Mouse (Mus musculus): ENCODE measurements around the gene Fndc8. TPM values are rescaled to one million over a fixed set of nuclear protein-coding genes. Genes with fewer than 3 reads are reported as not detected.

The Fndc8 gene
- polyA plus RNA-seq, 1 experiment, result 0.04 TPM

DNA sequence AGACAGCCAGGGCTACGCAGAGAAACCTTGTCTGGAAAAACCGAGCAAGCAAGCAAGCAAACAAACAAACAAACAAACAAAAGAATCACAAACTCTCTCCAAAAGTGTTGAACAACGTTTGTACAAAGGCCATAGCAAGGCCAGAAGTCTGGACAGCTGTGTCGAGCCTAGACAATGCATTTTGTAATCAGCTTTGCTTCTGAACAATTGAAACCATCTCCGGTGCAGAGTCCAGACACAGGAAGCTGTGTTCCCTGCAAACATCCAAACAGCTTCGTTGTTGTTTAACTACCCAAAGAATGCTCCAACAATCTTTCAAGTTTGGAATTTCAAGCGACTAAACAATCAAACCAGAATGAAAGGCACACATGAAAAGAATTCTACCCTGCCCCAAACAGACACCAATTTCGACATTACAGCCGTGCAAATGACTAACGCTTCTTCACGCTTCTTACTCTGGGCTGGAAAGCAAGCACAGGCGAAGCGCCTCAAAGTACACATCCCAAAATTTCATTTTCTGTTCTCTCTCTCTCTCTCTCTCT lies 34.5 kb upstream of the Fndc8 start:
- TF ChIP-seq POLR2AphosphoS2 (IDR thresholded peaks at IDR 0.05; ENCODE audit: insufficient read length, low read depth) (no peak), E2F4 (IDR thresholded peaks at IDR 0.05; ENCODE audit: insufficient read depth) (no peak), TCF3 (IDR thresholded peaks at IDR 0.05; ENCODE audit: insufficient read length, low read depth) (no peak), SRF (IDR thresholded peaks at IDR 0.05; ENCODE audit: control insufficient read depth, insufficient read length, low read depth) (no peak), TCF12 (IDR thresholded peaks at IDR 0.05; ENCODE audit: insufficient read depth, poor library complexity, severe bottlenecking) (no peak)
- no peak overlapping the region for H3ac ChIP-seq (ENCODE audit: control insufficient read depth, insufficient read length)
- no peaks in the 10 kb centered on the region for H3K79me2 ChIP-seq (ENCODE audit: control insufficient read depth, insufficient read depth)
- H3K36me3 ChIP-seq (ENCODE audit: control insufficient read depth, insufficient read depth), result no peaks in the 10 kb centered on the region
- H3K27me3 ChIP-seq (ENCODE audit: control insufficient read depth, insufficient read depth, insufficient read length), result no peaks in the 10 kb centered on the region
- no peak overlapping the region for H3K4me2 ChIP-seq (ENCODE audit: low read depth)
- no peak overlapping the region for H3K4me3 ChIP-seq

DNA sequence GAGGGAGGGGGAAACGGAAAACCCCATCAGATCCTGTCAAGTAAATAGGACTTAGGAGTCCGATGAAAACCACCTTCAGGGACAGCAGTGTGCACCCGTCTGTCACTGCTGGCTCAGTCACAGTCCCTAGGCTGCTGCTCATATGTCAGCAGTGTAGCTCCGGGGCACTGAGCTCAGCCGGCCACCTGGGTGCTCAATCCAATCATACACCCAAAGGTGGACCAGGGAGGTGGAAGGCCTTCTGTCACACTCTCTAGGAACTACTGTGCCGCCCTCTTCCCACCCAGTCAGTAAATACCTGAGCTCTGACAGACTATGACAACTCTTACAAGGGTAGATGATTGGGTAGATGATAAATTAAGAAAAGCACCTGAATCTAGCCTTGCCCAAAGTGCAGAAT lies 31.2 kb upstream of the Fndc8 start:
- Histone ChIP-seq H3K27me3 (ENCODE audit: control insufficient read depth, insufficient read depth, insufficient read length) (no peaks in the 10 kb centered on the region), H3K4me2 (ENCODE audit: low read depth) (no peak overlapping the region), H3K79me2 (ENCODE audit: control insufficient read depth, insufficient read depth) (no peaks in the 10 kb centered on the region), H3K4me3 (no peak overlapping the region), H3ac (ENCODE audit: control insufficient read depth, insufficient read length) (no peak overlapping the region), H3K36me3 (ENCODE audit: control insufficient read depth, insufficient read depth) (no peaks in the 10 kb centered on the region)
- TF ChIP-seq MYOG (IDR thresholded peaks at IDR 0.05; ENCODE audit: control insufficient read depth in 1 of 3, insufficient read depth in 1 of 3, insufficient read length in 2 of 3, low read depth in 2 of 3) (no peak), POLR2AphosphoS2 (IDR thresholded peaks at IDR 0.05; ENCODE audit: insufficient read length, low read depth) (no peak), TCF3 (IDR thresholded peaks at IDR 0.05; ENCODE audit: insufficient read length, low read depth) (no peak), USF1 (IDR thresholded peaks at IDR 0.05; ENCODE audit: low read depth) (no peak), SRF (IDR thresholded peaks at IDR 0.05; ENCODE audit: control insufficient read depth, insufficient read length, low read depth) (no peak), CEBPB (IDR thresholded peaks at IDR 0.05; ENCODE audit: insufficient read depth, poor library complexity, severe bottlenecking) (no peak), POLR2A (IDR thresholded peaks at IDR 0.05; ENCODE audit: insufficient read length, low read depth) (no peak), REST (IDR thresholded peaks at IDR 0.05; ENCODE audit: insufficient read depth, insufficient read length) (no peak)

DNA sequence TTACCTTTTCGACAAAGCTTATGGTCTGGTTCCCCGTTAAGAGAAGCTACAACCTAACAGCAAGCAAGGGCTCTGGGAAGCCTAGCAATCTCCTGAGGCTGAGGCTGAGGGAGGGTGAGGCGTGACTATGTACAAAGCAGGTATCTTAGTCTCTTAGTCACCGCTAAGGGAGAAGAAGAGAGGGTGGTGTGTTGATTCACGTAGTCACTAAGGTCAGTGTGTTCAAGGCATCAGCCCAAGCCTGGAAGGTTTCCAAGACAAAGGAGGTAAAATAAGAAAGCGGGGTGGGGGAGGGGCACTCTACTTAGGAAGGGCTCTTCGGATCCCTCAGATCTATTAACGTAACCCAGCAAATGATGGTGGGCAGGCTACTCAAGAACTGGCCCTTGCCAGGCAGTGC lies 30.4 kb upstream of the Fndc8 start:
- Histone ChIP-seq H3K4me3 (no peak overlapping the region), H3ac (ENCODE audit: control insufficient read depth, insufficient read length) (no peak overlapping the region), H3K27me3 (ENCODE audit: control insufficient read depth, insufficient read depth, insufficient read length) (no peaks in the 10 kb centered on the region), H3K4me2 (ENCODE audit: low read depth) (no peak overlapping the region), H3K36me3 (ENCODE audit: control insufficient read depth, insufficient read depth) (no peaks in the 10 kb centered on the region), H3K79me2 (ENCODE audit: control insufficient read depth, insufficient read depth) (no peaks in the 10 kb centered on the region)
- TF ChIP-seq REST (IDR thresholded peaks at IDR 0.05; ENCODE audit: insufficient read depth, insufficient read length), result no peak
- TF ChIP-seq MYOD1 (IDR thresholded peaks at IDR 0.05; ENCODE audit: control insufficient read depth in 1 of 3, insufficient read length in 2 of 3, low read depth in 2 of 3), result no peak
- TF ChIP-seq POLR2A (IDR thresholded peaks at IDR 0.05; ENCODE audit: insufficient read length, low read depth), result no peak
- TF ChIP-seq TCF12 (IDR thresholded peaks at IDR 0.05; ENCODE audit: insufficient read depth, poor library complexity, severe bottlenecking), result no peak
- TF ChIP-seq E2F4 (IDR thresholded peaks at IDR 0.05; ENCODE audit: insufficient read depth), result no peak
- TF ChIP-seq MYOG (IDR thresholded peaks at IDR 0.05; ENCODE audit: control insufficient read depth in 1 of 3, insufficient read depth in 1 of 3, insufficient read length in 2 of 3, low read depth in 2 of 3), result no peak
- no peak for TF ChIP-seq CEBPB (IDR thresholded peaks at IDR 0.05; ENCODE audit: insufficient read depth, poor library complexity, severe bottlenecking)
- TF ChIP-seq POLR2AphosphoS2 (IDR thresholded peaks at IDR 0.05; ENCODE audit: insufficient read length, low read depth), result no peak
- no peak for TF ChIP-seq TCF3 (IDR thresholded peaks at IDR 0.05; ENCODE audit: insufficient read length, low read depth)
- TF ChIP-seq USF1 (IDR thresholded peaks at IDR 0.05; ENCODE audit: low read depth), result no peak
- TF ChIP-seq MAX (IDR thresholded peaks at IDR 0.05; ENCODE audit: low read depth), result no peak
- no peak for TF ChIP-seq SRF (IDR thresholded peaks at IDR 0.05; ENCODE audit: control insufficient read depth, insufficient read length, low read depth)

DNA sequence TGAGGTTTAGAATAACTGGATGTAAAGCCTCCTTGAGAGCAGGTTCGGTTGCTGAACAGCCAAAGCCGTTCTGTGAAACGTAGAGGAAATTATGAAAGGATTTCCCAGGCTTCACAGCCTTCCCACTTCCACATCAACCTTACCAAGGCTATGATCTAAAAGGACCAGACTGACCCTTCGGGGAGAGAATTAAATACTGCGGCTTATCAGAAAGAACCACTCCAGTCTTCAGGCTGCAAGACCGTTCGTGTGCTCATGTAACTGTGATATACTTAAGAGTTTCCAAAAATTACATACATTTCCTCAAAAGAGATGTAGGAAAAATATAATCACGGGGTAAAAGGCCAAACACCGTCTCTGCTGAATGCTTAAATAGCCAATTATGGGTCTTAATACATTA lies 29.3 kb upstream of the Fndc8 start:
- H3K27me3 ChIP-seq (ENCODE audit: control insufficient read depth, insufficient read depth, insufficient read length), result no peaks in the 10 kb centered on the region
- no peaks in the 10 kb centered on the region for H3K36me3 ChIP-seq (ENCODE audit: control insufficient read depth, insufficient read depth)
- TF ChIP-seq REST (IDR thresholded peaks at IDR 0.05; ENCODE audit: insufficient read depth, insufficient read length), result no peak
- no peak for TF ChIP-seq MYOG (IDR thresholded peaks at IDR 0.05; ENCODE audit: control insufficient read depth in 1 of 3, insufficient read depth in 1 of 3, insufficient read length in 2 of 3, low read depth in 2 of 3)
- no peak for TF ChIP-seq POLR2AphosphoS2 (IDR thresholded peaks at IDR 0.05; ENCODE audit: insufficient read length, low read depth)
- TF ChIP-seq SRF (IDR thresholded peaks at IDR 0.05; ENCODE audit: control insufficient read depth, insufficient read length, low read depth), result no peak
- TF ChIP-seq MYOD1 (IDR thresholded peaks at IDR 0.05; ENCODE audit: control insufficient read depth in 1 of 3, insufficient read length in 2 of 3, low read depth in 2 of 3), result no peak
- no peak for TF ChIP-seq POLR2A (IDR thresholded peaks at IDR 0.05; ENCODE audit: insufficient read length, low read depth)
- TF ChIP-seq USF1 (IDR thresholded peaks at IDR 0.05; ENCODE audit: low read depth), result no peak
- TF ChIP-seq MAX (IDR thresholded peaks at IDR 0.05; ENCODE audit: low read depth), result no peak
- no peak for TF ChIP-seq TCF3 (IDR thresholded peaks at IDR 0.05; ENCODE audit: insufficient read length, low read depth)
- no peak for TF ChIP-seq TCF12 (IDR thresholded peaks at IDR 0.05; ENCODE audit: insufficient read depth, poor library complexity, severe bottlenecking)
- no peak for TF ChIP-seq CEBPB (IDR thresholded peaks at IDR 0.05; ENCODE audit: insufficient read depth, poor library complexity, severe bottlenecking)
- TF ChIP-seq E2F4 (IDR thresholded peaks at IDR 0.05; ENCODE audit: insufficient read depth), result no peak
- H3ac ChIP-seq (ENCODE audit: control insufficient read depth, insufficient read length), result no peak overlapping the region
- no peak overlapping the region for H3K4me3 ChIP-seq
- no peaks in the 10 kb centered on the region for H3K79me2 ChIP-seq (ENCODE audit: control insufficient read depth, insufficient read depth)
- H3K4me2 ChIP-seq (ENCODE audit: low read depth), result no peak overlapping the region

DNA sequence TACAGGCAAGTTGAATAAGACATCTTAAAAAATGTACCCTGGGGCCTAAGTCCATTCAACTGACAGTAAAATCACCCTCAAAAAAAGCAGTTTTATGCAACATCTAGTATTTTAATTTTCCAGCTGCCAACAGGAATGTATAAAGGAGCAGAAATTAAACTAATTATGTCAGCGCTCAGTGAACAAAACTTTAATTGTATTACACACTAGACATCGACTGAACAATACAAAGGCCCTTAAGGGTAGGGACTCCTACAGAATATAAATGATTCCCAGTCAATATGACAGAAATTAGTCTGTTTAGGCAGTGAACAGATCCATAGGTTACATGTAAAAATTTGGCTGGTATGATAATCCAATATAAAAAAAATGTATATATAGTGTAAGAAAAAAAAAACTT lies 28.9 kb upstream of the Fndc8 start:
- H3K36me3 ChIP-seq (ENCODE audit: control insufficient read depth, insufficient read depth), result no peaks in the 10 kb centered on the region
- no peaks in the 10 kb centered on the region for H3K79me2 ChIP-seq (ENCODE audit: control insufficient read depth, insufficient read depth)
- no peak overlapping the region for H3K4me2 ChIP-seq (ENCODE audit: low read depth)
- H3ac ChIP-seq (ENCODE audit: control insufficient read depth, insufficient read length), result no peak overlapping the region
- no peaks in the 10 kb centered on the region for H3K27me3 ChIP-seq (ENCODE audit: control insufficient read depth, insufficient read depth, insufficient read length)
- H3K4me3 ChIP-seq, result no peak overlapping the region
- TF ChIP-seq REST (IDR thresholded peaks at IDR 0.05; ENCODE audit: insufficient read depth, insufficient read length), result no peak
- TF ChIP-seq MAX (IDR thresholded peaks at IDR 0.05; ENCODE audit: low read depth), result no peak
- no peak for TF ChIP-seq POLR2AphosphoS2 (IDR thresholded peaks at IDR 0.05; ENCODE audit: insufficient read length, low read depth)
